Mouse (Mus musculus): Measurements from ENCODE around the gene Atp11c.

DNA sequence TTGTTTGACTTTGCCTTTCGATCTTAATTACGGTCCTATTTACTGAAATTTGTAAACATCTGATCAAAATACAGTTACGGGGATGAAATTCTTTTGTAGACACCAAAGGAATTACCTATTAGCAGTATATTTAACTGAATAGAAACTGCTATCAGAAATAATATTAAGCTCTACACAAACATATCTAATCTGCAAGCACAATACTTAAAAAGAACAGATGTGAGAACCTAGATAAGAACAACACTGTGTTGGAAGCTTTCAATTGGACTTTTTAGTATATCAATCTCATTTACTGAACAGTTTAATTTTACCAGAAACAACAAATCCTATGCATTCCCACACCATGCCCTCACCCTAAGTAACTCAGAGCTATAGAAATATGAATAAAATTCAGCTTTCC, 262.8 kb downstream of the Atp11c start:
- TF ChIP-seq CTCF (IDR thresholded peaks at IDR 0.05; ENCODE audit: low read depth) (no peak), EP300 (optimal IDR thresholded peaks at IDR 0.05) (no peak)

All from stomach, postnatal 0 days (tissue).